Mouse (Mus musculus): ENCODE data around the gene Ubxn11. TPM values are rescaled to one million over a fixed set of nuclear protein-coding genes. Genes with fewer than 3 reads are reported as not detected.

Gene Ubxn11
- total and polyA plus RNA-seq, 3 experiments, result 6.0 to 38.8 (median 18.8) TPM

DNA sequence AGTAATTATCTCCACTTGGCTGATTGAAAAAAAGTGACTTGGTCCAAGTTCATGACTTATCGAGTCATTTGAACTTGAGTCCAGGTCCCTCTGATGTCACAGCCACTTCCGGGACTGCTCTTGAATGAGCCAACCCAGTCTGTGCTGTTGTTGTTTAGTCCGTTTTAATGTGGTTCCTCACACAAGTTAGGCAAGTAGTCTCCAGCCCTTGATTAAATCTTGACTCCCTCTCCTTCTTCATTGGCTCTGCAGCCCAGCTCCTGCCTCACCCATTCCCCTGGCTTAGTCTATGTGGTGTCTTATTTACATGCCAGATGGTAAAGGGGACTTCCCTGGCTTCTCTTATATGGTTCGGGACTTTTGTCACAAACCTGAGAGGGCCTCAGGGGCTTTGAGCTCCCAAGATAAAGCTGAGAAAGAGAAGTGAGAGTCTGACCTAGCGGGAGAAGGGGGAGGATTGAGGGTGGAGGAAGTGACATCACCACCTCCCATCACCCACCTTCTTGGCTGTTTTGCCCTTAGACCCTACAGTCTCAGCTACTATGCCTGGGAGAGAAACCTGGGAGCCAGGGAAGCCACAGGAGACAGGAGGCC is 5.3 kb upstream of the Ubxn11 start:
- peaks cover 25% of the 10 kb centered on the region for H3K79me2 ChIP-seq (replicated peaks; ENCODE audit: control insufficient read depth, extremely low read depth, insufficient read depth, poor library complexity, severe bottlenecking)
- H3K9ac ChIP-seq (ENCODE audit: insufficient read depth, low read depth), result peak overlapping the region; percentile 48; the same call in 1 of the 2 replicates
- peak; percentile 70 for TF ChIP-seq TBP (conservative IDR thresholded peaks at IDR 0.05; ENCODE audit: low read depth, low read length)
- no peak for TF ChIP-seq CHD1 (IDR thresholded peaks at IDR 0.05; ENCODE audit: low read depth, low read length)
- TF ChIP-seq POLR2A (IDR thresholded peaks at IDR 0.05; ENCODE audit: low read depth, low read length), result peak; percentile 70
- peak; percentile 98 for TF ChIP-seq MAZ (IDR thresholded peaks at IDR 0.05; ENCODE audit: low read depth, low read length)
- TF ChIP-seq IRF4 (IDR thresholded peaks at IDR 0.05; ENCODE audit: low read depth, low read length), result peak; percentile 99
- TF ChIP-seq HCFC1 (IDR thresholded peaks at IDR 0.05; ENCODE audit: low read depth, low read length), result peak; percentile 72
- peak; percentile 96 for TF ChIP-seq TCF12 (IDR thresholded peaks at IDR 0.05; ENCODE audit: low read depth, low read length)
- TF ChIP-seq ZNF384 (IDR thresholded peaks at IDR 0.05; ENCODE audit: low read depth, low read length), result peak; percentile 64
- peak; percentile 96 for TF ChIP-seq ETS1 (conservative IDR thresholded peaks at IDR 0.05; ENCODE audit: low read depth, low read length)
- peak; percentile 71; the same call in 1 of the 2 replicates for TF ChIP-seq E2F4 (IDR thresholded peaks at IDR 0.05; ENCODE audit: insufficient replicate concordance, low read depth, low read length)
- no peak for TF ChIP-seq POLR2AphosphoS2 (IDR thresholded peaks at IDR 0.05; ENCODE audit: low read depth, low read length)
- no peak; the same call in 1 of the 2 replicates for TF ChIP-seq RAD21 (IDR thresholded peaks at IDR 0.05; ENCODE audit: low read depth, low read length)
- TF ChIP-seq MAX (IDR thresholded peaks at IDR 0.05; ENCODE audit: low read length), result peak; percentile 53
- TF ChIP-seq MYC (IDR thresholded peaks at IDR 0.05; ENCODE audit: low read depth, low read length), result peak; percentile 80
- no peak for TF ChIP-seq USF1 (IDR thresholded peaks at IDR 0.05; ENCODE audit: low read depth, low read length)
- peak; percentile 97 for TF ChIP-seq JUN (IDR thresholded peaks at IDR 0.05; ENCODE audit: insufficient read depth, low read depth, low read length)
- no peak for TF ChIP-seq USF2 (conservative IDR thresholded peaks at IDR 0.05; ENCODE audit: low read depth, low read length)
- TF ChIP-seq CTCF (conservative IDR thresholded peaks at IDR 0.05 in 1 of 2, IDR thresholded peaks at IDR 0.05 in 1 of 2; ENCODE audit: low read depth in 2 of 2, low read length in 2 of 2), result no peak
- TF ChIP-seq CHD2 (IDR thresholded peaks at IDR 0.05; ENCODE audit: low read length), result peak; percentile 98
- peak; percentile 77 for TF ChIP-seq ZMIZ1 (IDR thresholded peaks at IDR 0.05; ENCODE audit: low read depth, low read length)
- peak; percentile 97 for TF ChIP-seq RCOR1 (conservative IDR thresholded peaks at IDR 0.05; ENCODE audit: low read depth, low read length)
- peak; percentile 92 for TF ChIP-seq SIN3A (IDR thresholded peaks at IDR 0.05; ENCODE audit: low read length)
- TF ChIP-seq JUND (conservative IDR thresholded peaks at IDR 0.05; ENCODE audit: low read depth, low read length), result peak; percentile 90
- peak; percentile 31 for TF ChIP-seq SMC3 (IDR thresholded peaks at IDR 0.05; ENCODE audit: low read depth, low read length)
- TF ChIP-seq MEF2A (IDR thresholded peaks at IDR 0.05; ENCODE audit: borderline replicate concordance, low read depth, low read length), result peak; percentile 97
- TF ChIP-seq ELF1 (IDR thresholded peaks at IDR 0.05; ENCODE audit: low read depth, low read length), result peak; percentile 90
- TF ChIP-seq KAT2A (IDR thresholded peaks at IDR 0.05; ENCODE audit: insufficient replicate concordance, low read length), result peak; percentile 81
- no peak for TF ChIP-seq PAX5 (IDR thresholded peaks at IDR 0.05; ENCODE audit: low read length)
- TF ChIP-seq BHLHE40 (IDR thresholded peaks at IDR 0.05; ENCODE audit: low read depth, low read length), result peak; percentile 75; the same call in 1 of the 2 replicates
- peak; percentile 96 for TF ChIP-seq EP300 (IDR thresholded peaks at IDR 0.05; ENCODE audit: low read length)
- TF ChIP-seq UBTF (IDR thresholded peaks at IDR 0.05; ENCODE audit: low read depth, low read length), result peak; percentile 52; the same call in 1 of the 2 replicates
- TF ChIP-seq NRF1 (IDR thresholded peaks at IDR 0.05; ENCODE audit: low read depth, low read length), result peak; percentile 21; the same call in 1 of the 2 replicates
- no peak for TF ChIP-seq ZKSCAN1 (IDR thresholded peaks at IDR 0.05; ENCODE audit: borderline replicate concordance, low read depth, low read length)
- peak; percentile 22; the same call in 1 of the 2 replicates for TF ChIP-seq NELFE (IDR thresholded peaks at IDR 0.05; ENCODE audit: low read depth, low read length)
- 0 out of 2 replicates have a peak, but pooled peaks have one; percentile 44 for TF ChIP-seq MXI1 (IDR thresholded peaks at IDR 0.05; ENCODE audit: low read depth, low read length)
- no peak for TF ChIP-seq ZC3H11A (IDR thresholded peaks at IDR 0.05; ENCODE audit: low read depth, low read length)
- peak; percentile 57; the same call in 1 of the 2 replicates for TF ChIP-seq MAFK (IDR thresholded peaks at IDR 0.05; ENCODE audit: insufficient replicate concordance, low read length)
- TF ChIP-seq GABPA (IDR thresholded peaks at IDR 0.05; ENCODE audit: insufficient replicate concordance, low read depth, low read length), result no peak
- peaks cover 15 to 23% of the 10 kb centered on the region in 2 experiments for H3K36me3 ChIP-seq (replicated peaks in 1 of 2; ENCODE audit: control insufficient read depth in 1 of 2, insufficient read depth in 1 of 2, low read length in 1 of 2)
- H3K27ac ChIP-seq (ENCODE audit: insufficient read depth, low read depth), result peak overlapping the region; percentile 97
- dilution Hi-C loops (cut with MboI; ENCODE audit: extremely low pct_ligation_motif_present, extremely low pct_unique_long_range_greater_than_20kb, low sequenced_read_pairs) (no loop called here), in situ Hi-C loops (cut with MboI; ENCODE audit: low pct_ligation_motif_present, low pct_unique_long_range_greater_than_20kb, low sequenced_read_pairs) (loop anchor here (25.0 kb wide), 1 partner anchor 510 kb away; the partner anchor contains the start of gene Gpn2)
- H3K27me3 ChIP-seq (replicated peaks), result no peaks in the 10 kb centered on the region
- peak overlapping the region; percentile 62; the same call in 1 of the 2 replicates for H3K4me2 ChIP-seq (ENCODE audit: insufficient read depth, low read depth, poor library complexity, severe bottlenecking)
- DNase-seq (ENCODE audit: extremely low read depth), result peak; percentile 99
- peak overlapping the region in 2 of 3 experiments; percentile 33 to 52 for H3K4me3 ChIP-seq (replicated peaks in 1 of 3; ENCODE audit: low read depth in 2 of 3, low read length in 2 of 3, poor library complexity in 1 of 3)
- peaks cover 12 to 45% of the 10 kb centered on the region in 2 experiments for H3K4me1 ChIP-seq (ENCODE audit: control insufficient read depth in 1 of 2, insufficient read depth in 2 of 2)
- no peaks in the 10 kb centered on the region for H3K9me3 ChIP-seq (replicated peaks; ENCODE audit: low read length)

Data from CH12.LX (cell line).